Mouse (Mus musculus) bone marrow macrophage, adult 2 months (primary cell): ENCODE results near the gene Fzd4. TPM values are rescaled to one million over a fixed set of nuclear protein-coding genes. Genes with fewer than 3 reads are reported as not detected.

Experiments
- H3K27ac ChIP-seq: 2 replicates; pipeline ENCODE4 v1.5.1; 2012; ENCODE audit warnings: low read depth, low read length; ENCODE audit not compliant: insufficient read depth
- H3K4me1 ChIP-seq: 2 replicates; pipeline ENCODE4 v1.6.1; 2012; ENCODE audit warnings: low read length; ENCODE audit not compliant: control insufficient read depth, insufficient read depth
- H3K4me3 ChIP-seq: 2 replicates; pipeline ENCODE4 v1.5.1; 2012; ENCODE audit warnings: mild to moderate bottlenecking, low read length, moderate library complexity; ENCODE audit not compliant: insufficient read depth
- CTCF ChIP-seq: IDR thresholded peaks from 2 replicates; pipeline ENCODE4 v1.5.1; 2012; ENCODE audit warnings: low read depth, mild to moderate bottlenecking, low read length, moderate library complexity
- POLR2A ChIP-seq: IDR thresholded peaks from 2 replicates; pipeline ENCODE4 v1.6.1; 2012; ENCODE audit warnings: mild to moderate bottlenecking, low read depth, low read length, borderline replicate concordance
- polyA plus RNA-seq: library from polyadenylated mRNA; stranded (reverse); fragments of >200 nt; gene quantifications from 2 replicates; pipeline ENCODE4 v1.2.4, GENCODE M21; 2012; ENCODE audit not compliant: missing spikeins, insufficient read depth, insufficient read length

Gene Fzd4
- polyA plus RNA-seq, 1 experiment, result 0.19 TPM

DNA sequence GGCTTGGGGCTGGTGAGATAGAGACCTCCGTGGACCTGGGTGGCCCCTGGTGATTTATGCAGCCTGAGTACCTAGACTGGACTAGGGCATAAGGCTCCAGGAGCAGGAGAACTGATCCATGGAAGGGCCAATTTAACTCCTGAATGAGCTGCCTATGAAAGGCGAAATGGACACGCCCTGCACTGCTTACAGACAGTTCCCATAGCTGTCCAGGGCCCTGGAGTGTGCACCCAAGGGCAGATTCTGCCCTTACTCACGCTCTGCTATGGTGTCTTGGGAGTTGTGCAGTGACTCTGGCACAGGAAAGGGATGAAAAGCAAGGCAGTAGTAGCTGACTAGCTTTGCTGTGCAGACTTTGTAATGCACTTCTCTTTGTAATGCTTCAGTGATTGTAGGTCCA lies 6.1 kb downstream of the Fzd4 start:
- Histone ChIP-seq H3K27ac (no peak overlapping the region), H3K4me3 (no peak overlapping the region), H3K4me1 (peaks cover 12% of the 10 kb centered on the region)
- TF ChIP-seq POLR2A (no peak), CTCF (no peak)

DNA sequence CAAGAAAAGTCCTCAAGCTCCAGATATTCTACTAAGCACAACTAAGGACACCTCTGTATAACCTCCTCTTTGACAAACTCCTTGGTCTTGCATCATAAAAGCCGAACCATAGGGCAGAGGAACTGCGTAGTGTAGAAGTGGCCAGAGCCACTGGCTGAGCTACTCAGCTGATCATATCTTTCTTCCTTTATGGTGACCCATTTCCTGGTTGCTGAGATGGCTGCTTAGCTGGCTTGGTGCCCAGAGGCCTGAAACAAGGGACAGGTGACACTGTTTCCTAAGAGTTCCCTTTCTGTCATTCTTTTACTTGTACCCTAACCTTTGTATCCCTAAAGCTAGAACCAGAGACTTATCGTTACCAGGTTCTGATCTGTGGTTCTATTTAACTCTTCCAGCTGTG lies 7.2 kb downstream of the Fzd4 start:
- Histone ChIP-seq H3K27ac (no peak overlapping the region), H3K4me3 (no peak overlapping the region), H3K4me1 (peaks cover 18% of the 10 kb centered on the region)
- no peak for TF ChIP-seq POLR2A
- no peak for TF ChIP-seq CTCF

DNA sequence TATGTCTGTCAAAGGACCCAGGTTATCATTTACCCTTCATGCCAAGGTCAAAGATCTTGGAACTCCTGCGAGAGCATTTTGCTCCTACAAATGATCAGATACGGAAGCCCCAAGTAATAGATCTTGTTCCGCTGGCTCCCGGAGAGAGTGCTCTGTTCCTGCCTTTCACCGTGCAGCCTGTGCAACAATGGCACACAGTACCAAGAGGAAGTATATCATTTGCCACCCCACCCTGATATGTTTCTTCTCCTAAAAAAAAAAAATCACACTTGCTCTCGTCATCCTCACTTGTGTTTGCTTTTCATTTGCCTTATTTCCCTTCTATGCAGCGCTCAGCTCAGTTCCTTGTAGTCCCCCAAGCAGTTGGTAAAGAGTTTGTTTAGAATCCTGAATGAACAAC lies 7.9 kb downstream of the Fzd4 start:
- Histone ChIP-seq H3K4me1 (peaks cover 19% of the 10 kb centered on the region), H3K27ac (no peak overlapping the region)
- TF ChIP-seq CTCF, result no peak
- no peak for TF ChIP-seq POLR2A

DNA sequence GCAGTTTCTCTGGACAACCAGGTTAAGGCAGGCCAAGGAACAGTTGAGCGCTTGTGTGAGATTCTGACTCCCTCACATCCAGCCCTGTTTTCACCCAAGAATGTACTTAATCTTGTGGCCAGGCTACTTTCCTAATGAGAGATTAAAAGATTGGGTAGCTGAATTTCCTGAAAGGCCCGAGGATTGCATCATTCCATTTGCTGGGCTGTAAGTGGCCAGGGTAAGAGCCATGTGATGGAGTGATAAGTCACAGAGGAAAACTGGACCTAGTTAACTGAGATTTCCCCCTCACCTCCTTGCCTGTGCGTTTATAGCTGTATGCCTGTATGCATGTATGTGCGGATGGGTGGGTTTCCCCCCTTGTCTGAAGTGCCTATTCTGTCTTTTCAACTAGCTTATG lies 11.9 kb downstream of the Fzd4 start:
- H3K4me3 ChIP-seq, result no peak overlapping the region
- no peak overlapping the region for H3K27ac ChIP-seq
- peaks cover 13% of the 10 kb centered on the region for H3K4me1 ChIP-seq
- no peak for TF ChIP-seq CTCF
- TF ChIP-seq POLR2A, result no peak

More for the DNA sequence above, 7.9 kb downstream of the Fzd4 start:
- no peak overlapping the region for H3K4me3 ChIP-seq

DNA sequence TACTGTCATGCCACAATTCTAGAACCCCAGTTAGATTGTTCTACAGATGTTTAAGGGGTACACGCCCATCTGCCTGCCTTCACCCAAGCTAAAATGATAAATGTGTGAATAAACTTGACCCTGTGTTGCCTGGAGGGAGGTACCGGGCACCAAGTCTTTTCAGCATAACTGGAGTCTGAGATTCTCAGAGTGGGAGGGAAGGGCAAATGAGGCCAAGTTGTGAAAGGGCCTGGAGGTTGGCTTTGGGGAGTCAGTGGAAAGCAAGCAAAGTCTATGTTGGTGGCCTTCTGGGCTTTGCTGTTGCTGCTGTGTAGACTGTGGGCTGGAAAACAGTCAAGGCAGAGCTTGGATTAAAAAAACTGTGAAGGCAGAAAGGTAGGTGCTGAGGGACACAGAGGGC lies 13.6 kb downstream of the Fzd4 start:
- Histone ChIP-seq H3K4me1 (peaks cover 7% of the 10 kb centered on the region), H3K27ac (no peak overlapping the region), H3K4me3 (no peak overlapping the region)
- TF ChIP-seq POLR2A (no peak), CTCF (no peak)

DNA sequence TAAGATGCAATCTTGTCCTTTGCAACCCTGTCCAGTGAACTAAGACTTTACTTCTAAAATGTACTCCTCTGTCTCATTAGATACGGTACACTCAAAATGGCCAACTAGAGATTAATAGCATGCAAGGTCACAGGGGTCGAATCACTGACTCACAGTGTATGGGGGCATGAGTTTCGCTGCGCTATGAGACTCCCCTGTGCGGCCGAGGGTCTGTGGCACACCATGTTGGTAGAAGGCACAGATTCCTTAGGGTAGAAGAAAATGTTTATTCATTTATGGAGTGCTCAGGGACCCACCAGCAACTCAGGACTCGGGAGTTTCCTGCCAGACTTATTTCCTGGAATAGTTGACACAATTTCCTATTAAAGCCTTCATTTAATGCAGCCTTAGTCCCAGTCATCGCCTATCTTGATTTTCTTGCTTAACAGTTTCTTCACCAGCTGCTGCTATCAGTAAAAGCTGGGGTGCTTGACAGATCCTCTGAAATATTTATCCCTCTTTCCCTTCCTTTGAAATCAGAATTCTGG lies 14.0 kb downstream of the Fzd4 start:
- no peak overlapping the region for H3K27ac ChIP-seq
- no peak overlapping the region for H3K4me3 ChIP-seq
- TF ChIP-seq POLR2A (no peak), CTCF (no peak)
- H3K4me1 ChIP-seq, result peaks cover 7% of the 10 kb centered on the region

DNA sequence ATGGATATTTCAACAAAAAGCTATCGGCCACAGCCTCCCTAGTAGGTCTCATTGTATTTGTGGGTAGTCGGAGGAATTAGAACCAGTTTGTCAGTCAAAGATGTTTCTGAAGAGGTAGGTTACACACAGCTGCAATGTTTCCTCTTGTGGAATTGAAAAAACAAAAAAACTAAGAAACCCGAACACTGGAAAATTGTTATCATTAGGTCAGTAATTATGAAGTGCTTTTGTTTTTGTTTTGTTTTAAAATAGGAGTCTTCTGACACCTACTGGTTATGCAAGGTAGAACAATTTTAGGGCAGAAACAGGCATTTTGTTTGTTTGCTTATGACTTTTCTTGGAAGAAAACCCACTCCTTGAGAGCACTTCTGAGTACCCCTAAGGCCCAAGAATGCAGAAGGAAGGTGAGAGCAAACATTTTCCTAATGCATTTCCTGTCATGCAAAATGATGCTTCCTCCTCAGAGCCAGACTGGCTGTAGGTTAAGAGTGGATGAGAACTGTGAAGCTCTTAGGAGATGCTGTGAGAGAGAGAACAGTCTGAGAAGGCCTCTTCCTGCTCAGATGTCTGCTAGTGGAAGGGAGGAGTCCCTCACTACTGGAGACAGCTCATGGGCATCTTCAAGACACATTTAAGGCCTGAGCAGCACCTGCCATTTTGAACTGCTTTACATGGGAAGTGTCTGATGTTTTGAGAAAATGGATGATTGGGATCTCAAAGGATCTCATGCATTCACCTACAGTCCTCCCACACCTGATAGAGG lies 14.9 kb downstream of the Fzd4 start:
- no peak for TF ChIP-seq CTCF
- H3K4me3 ChIP-seq, result no peak overlapping the region
- no peak overlapping the region for H3K27ac ChIP-seq
- peaks cover 7% of the 10 kb centered on the region for H3K4me1 ChIP-seq

DNA sequence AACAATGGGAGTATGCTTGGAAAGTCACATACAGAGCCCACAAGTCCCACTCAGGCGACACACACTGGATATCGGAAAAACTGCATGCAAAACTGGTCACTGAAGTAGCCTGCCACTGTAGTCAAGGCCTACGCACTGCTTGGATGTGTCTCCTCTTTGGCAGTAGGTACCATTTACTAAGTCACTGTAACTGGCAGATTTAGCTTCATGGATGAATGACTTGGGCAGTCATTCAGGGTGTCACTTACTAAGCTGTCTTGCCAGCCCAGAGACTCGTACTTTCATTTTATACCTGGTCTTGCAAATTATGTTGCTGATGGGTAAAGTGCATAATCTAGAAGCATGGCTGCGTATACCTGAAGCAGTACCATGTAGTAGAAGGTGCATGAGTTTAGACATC lies 17.1 kb downstream of the Fzd4 start:
- peaks cover 2% of the 10 kb centered on the region; the same call in 1 of the 2 replicates for H3K4me1 ChIP-seq
- no peak overlapping the region for H3K27ac ChIP-seq
- H3K4me3 ChIP-seq, result no peak overlapping the region
- TF ChIP-seq CTCF (no peak), POLR2A (no peak)

DNA sequence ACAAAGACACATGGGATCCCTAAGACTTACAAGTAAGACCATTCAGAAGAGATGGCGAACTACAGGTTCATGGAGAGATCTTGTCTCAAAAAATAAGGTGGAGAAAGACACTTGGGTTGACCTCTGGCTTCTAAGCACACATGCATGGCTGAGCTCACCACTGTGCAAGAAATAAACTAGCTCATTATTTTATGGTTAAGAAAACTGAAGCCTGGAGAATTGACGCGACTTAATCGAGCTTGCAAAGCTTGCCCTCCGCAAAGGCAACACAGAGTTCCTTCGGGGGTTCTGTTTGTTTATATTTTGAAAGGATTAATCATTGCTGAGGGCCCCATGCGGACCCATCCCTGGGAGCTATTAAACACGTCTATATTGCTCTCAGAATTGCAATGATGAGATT lies 18.5 kb downstream of the Fzd4 start:
- TF ChIP-seq CTCF (no peak), POLR2A (no peak)
- no peak overlapping the region for H3K27ac ChIP-seq
- no peaks in the 10 kb centered on the region for H3K4me1 ChIP-seq
- H3K4me3 ChIP-seq, result no peak overlapping the region

DNA sequence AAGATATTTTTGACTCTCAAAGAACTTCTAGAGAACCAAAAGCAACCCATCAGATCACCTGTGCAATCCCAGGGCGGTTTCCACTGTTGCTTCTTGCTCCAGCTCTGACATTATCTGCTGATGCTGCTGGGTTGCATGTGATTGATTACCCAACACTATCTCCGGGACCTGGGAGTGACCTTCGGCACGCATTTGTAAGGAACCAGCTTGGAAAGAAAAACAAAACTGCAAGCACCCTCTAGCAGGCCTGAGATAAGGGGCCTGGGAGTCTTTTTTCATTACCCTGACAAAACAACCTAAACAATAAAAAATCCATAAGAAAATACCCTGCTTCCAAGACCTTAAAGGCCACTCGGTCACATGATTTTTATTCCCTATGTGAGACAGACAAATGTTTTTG lies 19.0 kb downstream of the Fzd4 start:
- no peak overlapping the region for H3K27ac ChIP-seq
- H3K4me1 ChIP-seq, result no peaks in the 10 kb centered on the region
- TF ChIP-seq CTCF (no peak), POLR2A (no peak)
- no peak overlapping the region for H3K4me3 ChIP-seq

DNA sequence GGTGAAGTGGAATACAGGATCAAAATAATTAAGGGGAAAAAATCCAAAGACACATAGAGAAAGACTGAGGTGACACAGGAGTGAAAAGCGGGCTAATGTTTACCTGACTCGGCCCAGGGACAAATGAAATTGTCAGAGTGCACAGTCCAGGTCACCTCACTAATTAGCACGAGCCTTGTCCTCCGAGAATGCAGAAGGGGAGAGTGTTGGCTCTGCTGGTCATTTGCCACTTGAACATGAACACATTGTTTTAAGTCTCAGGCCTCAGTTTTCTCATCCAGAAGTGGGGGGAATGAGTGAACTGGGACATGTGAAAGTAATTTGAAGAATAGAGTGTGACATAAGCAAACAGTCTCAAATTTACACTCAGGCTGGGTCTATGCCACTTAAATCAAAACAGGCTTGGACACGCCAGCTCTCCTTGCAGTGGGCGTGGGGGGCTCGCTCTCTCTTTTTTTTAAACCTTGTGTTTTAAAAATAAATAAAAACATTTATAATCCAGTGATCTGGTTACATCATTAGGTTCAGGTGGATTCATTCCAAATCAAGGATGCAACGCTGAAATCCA lies 19.6 kb downstream of the Fzd4 start:
- TF ChIP-seq POLR2A (no peak), CTCF (no peak)
- Histone ChIP-seq H3K27ac (no peak overlapping the region), H3K4me1 (no peaks in the 10 kb centered on the region), H3K4me3 (no peak overlapping the region)
